Mouse (Mus musculus) kidney, adult 2 months (tissue): ENCODE results near the gene Fra10ac1.

Experiments
- CTCF ChIP-seq: fragments of 200-500 bp; conservative IDR thresholded peaks from 2 replicates; pipeline ENCODE4 v1.5.1; 2011; ENCODE audit warnings: low read depth, mild to moderate bottlenecking, control low read depth, low read length, moderate library complexity, mixed read lengths; ENCODE audit not compliant: insufficient read depth, insufficient read length
- POLR2A ChIP-seq: fragments of 200-500 bp; IDR thresholded peaks from one replicate; pipeline ENCODE4 v1.6.1; 2011; ENCODE audit warnings: low read depth, low read length, control low read depth

DNA sequence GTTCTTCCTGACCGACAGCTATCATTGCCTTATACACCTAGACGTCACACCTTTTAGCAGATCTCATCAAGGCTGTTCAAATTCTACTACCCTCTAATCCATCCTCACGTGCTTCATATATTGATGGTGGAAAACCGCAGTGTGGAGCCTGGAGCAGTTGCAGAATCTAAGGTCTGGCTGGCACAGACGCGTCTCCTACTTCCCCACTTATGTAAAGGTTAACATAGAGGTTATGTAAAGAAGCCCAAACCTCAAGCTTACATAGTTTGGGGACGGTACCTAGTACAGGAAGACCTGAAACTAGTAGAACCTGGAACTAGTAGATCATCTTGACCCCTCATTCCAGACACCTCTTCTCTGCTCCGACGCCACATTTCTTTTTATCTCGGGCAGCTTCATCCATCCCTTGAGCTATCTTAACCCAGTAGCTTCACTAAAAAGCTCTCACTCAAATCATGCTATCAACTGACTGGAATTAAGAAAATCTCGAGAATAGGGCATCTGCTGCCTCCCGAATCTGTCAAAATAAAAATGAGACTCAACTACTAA lies 526 bp downstream of the Fra10ac1 start:
- TF ChIP-seq CTCF (no peak), POLR2A (no peak)
